Mouse (Mus musculus) monocyte, adult 5-6 weeks (primary cell): Measurements from ENCODE around the gene Dnaic1. TPM values are rescaled to one million over a fixed set of nuclear protein-coding genes. Genes with fewer than 3 reads are reported as not detected.

Experiments used
- ATAC-seq: fragments of 153-309, 156-312 bp; replicated peaks from 2 replicates; pipeline ENCODE4 v1.8.0; 2017; ENCODE audit warnings: mild to moderate bottlenecking; ENCODE audit not compliant: low TSS enrichment, insufficient number of reproducible peaks, severe bottlenecking, poor library complexity, low FRiP score
- total RNA-seq: library from RNA; stranded (forward); fragments of 200-1000, 200-491, 200-594 nt; gene quantifications from 3 replicates; pipeline ENCODE4 v1.2.3, GENCODE M21; 2017

Dnaic1 gene
- total RNA-seq, 1 experiment from 2014 or later: not detected

GRCm38 (mm10) chr4:41628202-41628927 is 58.8 kb downstream of the Dnaic1 start:
- peak; percentile 73 for ATAC-seq

- no peak for ATAC-seq
Measured at GRCm38 (mm10) chr4:41630196-41630595, 60.6 kb downstream of the Dnaic1 start.

DNA sequence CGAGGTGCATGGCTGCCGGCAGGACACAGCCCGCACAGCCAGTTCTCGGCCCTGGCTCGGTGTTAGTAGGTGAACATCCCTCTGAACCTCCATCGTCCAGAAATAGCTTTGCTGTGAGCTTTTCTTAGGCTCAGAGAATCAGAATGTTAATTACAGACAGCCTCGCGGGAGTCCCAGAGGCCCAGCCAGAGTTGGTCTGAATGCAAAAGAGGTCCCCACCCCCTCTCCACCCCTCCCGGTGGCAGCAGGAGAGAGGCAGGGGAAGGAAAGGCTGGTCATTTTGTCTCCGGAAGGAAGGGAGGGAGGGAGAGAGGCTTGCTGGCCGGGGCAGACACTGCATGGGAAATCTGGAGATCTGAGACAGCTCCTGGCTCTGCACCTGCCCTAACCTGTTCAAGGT is 61.8 kb downstream of the Dnaic1 start:
- ATAC-seq: no peak

DNA sequence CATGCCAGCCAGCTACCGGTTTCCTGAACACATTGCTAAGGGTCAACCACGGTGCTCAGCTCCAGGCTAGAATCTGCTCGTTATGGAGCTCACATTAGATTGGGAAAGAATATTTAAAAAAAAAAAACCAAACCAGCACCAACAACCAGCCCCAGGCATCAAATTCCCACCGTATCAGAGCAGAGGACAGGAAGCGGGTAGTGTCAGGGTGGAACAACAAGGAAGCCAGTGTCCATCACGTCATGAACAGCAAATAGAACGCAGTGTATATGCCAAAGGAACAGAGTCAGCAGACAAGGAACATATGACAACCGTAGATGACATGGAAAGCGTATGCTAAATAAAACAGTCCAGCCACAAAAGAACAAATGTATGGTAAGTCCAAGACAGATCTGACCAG is 63.4 kb downstream of the Dnaic1 start:
- no peak for ATAC-seq

DNA sequence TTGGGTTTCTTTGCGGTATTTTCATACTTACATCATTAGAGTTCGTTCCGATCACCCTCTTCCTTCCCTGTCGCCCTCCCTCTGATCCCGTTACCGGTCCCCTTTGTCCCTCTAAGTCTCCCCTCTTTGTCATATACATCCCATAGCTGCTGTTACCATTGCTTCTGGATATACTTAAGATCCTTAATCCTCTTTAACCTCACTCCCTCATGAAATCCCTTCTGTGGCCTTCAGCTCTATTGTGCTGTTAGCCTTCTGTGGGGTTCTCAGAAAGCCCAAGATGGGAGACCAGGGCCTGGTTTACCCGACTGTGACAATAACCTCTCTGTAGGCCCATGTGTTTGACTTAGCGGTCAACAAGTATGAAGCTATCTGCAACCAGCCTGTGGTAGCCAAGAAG is 65.1 kb downstream of the Dnaic1 start:
- no peak for ATAC-seq

GRCm38 (mm10) chr4:41635224-41635623 is 65.6 kb downstream of the Dnaic1 start:
- ATAC-seq: no peak

- no peak for ATAC-seq
Measured at GRCm38 (mm10) chr4:41635906-41636305, 66.3 kb downstream of the Dnaic1 start.

GRCm38 (mm10) chr4:41636366-41636765 is 66.8 kb downstream of the Dnaic1 start:
- ATAC-seq: no peak

DNA sequence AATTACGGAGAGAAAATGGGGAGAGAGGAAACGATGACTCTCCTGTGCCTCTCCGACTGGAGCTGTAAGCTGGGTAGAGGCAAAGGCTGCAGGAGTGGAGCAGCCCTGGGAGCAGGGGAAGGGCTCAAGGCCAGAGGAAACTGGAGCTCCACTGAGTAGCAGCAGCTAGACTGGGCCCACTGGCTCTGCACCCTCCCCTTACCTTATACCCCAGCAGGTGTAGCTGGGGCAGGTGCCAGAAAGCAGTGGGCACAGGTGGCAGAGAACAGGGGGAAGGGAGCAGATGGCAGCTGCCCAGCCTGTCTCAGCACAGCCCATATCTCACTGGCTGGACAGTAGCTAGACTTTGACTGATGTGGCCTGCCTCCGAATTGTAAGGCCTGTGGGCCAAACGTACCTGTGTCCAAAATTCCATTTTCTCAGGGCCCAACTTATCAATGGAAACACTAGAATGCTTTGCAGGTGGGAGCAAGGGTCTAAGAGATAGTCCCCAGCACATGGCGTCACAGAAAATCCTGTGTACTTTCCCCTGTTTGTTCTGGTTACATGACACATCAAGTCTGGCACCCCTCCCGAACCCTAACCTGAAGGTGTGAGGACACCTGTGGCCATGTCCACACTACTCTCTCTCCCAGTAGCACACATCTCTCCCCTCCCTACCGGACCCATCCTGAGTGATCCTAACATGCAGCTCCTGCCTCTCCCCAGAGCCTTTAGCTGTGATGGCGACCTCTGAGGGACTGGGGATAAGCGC is 67.5 kb downstream of the Dnaic1 start:
- ATAC-seq: no peak

DNA sequence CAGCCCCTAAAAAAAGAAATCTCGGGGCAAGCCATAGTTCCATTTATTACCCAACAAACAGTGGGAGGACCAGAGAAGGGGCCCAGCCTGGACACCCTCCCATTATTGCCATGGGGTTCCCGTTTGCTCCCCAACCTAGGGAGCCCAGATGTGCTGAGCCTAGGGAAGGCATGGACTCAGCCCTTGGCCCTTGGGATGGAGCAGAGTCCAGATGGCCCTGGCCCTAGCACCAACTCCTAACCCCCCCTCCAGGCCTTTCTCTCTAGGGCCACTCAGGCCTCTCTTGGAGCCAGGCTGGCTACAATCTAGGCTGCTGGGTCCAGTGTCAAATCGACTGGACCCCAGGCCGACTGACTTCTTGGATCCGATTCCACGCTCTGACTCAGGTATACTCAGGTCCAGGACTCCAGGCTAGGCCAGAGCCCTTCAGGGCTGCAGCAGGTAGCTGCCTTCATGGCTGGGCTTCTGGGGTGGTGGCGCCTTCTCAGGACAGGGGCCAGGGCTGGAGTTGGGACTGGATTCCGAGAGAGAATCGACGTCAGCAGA is 68.7 kb downstream of the Dnaic1 start:
- no peak for ATAC-seq

GRCm38 (mm10) chr4:41638828-41639213 is 69.2 kb downstream of the Dnaic1 start:
- ATAC-seq: no peak

GRCm38 (mm10) chr4:41639214-41639841 is 69.8 kb downstream of the Dnaic1 start:
- no peak for ATAC-seq

GRCm38 (mm10) chr4:41639913-41640507 is 70.4 kb downstream of the Dnaic1 start, which contains the start of gene Enho:
Gene Enho (minus strand): TSS chr4:41640324.
- ATAC-seq: peak; percentile 91

GRCm38 (mm10) chr4:41641199-41641822 is 71.7 kb downstream of the Dnaic1 start:
- no peak for ATAC-seq

- 0 out of 2 replicates have a peak, but pooled peaks have one; percentile 15 for ATAC-seq
Measured at GRCm38 (mm10) chr4:41645488-41645887, 75.9 kb downstream of the Dnaic1 start.

GRCm38 (mm10) chr4:41648157-41648556 is 78.6 kb downstream of the Dnaic1 start:
- no peak for ATAC-seq

DNA sequence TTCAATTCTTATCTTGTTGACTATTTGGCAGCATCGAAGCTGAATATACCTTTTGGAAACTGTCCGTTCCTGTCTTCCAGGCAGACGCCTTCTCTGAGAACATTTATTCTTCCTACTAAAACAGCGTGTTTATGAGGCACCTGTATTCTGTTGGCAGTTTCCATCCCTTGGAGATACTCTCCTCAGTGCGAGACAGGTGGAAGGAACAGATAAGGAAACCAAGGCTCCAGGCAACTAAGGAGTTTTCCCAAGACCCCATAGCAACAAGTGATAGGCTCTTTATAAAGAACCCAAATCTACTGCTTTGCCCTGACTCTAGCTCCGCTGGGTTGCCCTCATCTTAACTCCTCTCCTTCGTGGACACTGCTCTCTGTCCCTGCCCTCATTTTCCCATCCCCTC is 79.1 kb downstream of the Dnaic1 start:
- no peak for ATAC-seq

GRCm38 (mm10) chr4:41653296-41653695 is 83.7 kb downstream of the Dnaic1 start:
- ATAC-seq: no peak

- no peak for ATAC-seq
Measured at GRCm38 (mm10) chr4:41653730-41654129, 84.2 kb downstream of the Dnaic1 start.
